ENCODE assay signal across 8 mouse cellular contexts in genomic region chr6:83866954-83867597, GRCm38 (mm10). TPM values are rescaled to one million over a fixed set of nuclear protein-coding genes. Genes with fewer than 3 reads are reported as not detected.
A peak's percentile ranks its signal among the peaks of the same experiment; 100 is the strongest.
DNase-seq lines count a peak whose midpoint lies in the region; ATAC-seq and TF ChIP-seq lines count a peak whose summit lies in the region.

TSS of gene Zfp638 (plus strand) at chr6:83867109.

- TF ChIP-seq CTCF in C2C12 (IDR thresholded peaks at IDR 0.05; ENCODE audit: control insufficient read depth, insufficient read depth, insufficient read length), result no peak
- no peak for TF ChIP-seq CTCF in brain, embryonic 14.5 days (IDR thresholded peaks at IDR 0.05; ENCODE audit: borderline replicate concordance, extremely low read depth, insufficient read depth, insufficient read length)
- no peak for TF ChIP-seq CTCF in kidney, postnatal 0 days (IDR thresholded peaks at IDR 0.05; ENCODE audit: low read depth)

- peak within 1 kb of the TSS; percentile 44 for H3ac ChIP-seq in C2C12 (ENCODE audit: control insufficient read depth, insufficient read length, low read depth)

- peaks cover 21% of the 10 kb centered on the region for H3K4me1 ChIP-seq in erythroblast, embryonic 14.5 days (ENCODE audit: control insufficient read depth)
- peaks cover 10% of the 10 kb centered on the region for H3K4me1 ChIP-seq in heart, embryonic 12.5 days (replicated peaks)
- H3K4me1 ChIP-seq in kidney, postnatal 0 days (replicated peaks; ENCODE audit: insufficient read depth, low read length), result 0 out of 2 replicates have a peak, but pooled peaks cover 4% of the 10 kb centered on the region
- H3K4me1 ChIP-seq in liver, embryonic 11.5 days (replicated peaks; ENCODE audit: control insufficient read depth, insufficient read depth, low read length), result peaks cover 5% of the 10 kb centered on the region
- no peaks in the 10 kb centered on the region for H3K4me1 ChIP-seq in stomach, embryonic 14.5 days (ENCODE audit: control insufficient read depth, insufficient read depth, low read length)

- H3K4me2 ChIP-seq in heart, embryonic 12.5 days, result peak within 1 kb of the TSS; percentile 85
- peak within 1 kb of the TSS; percentile 99 for H3K4me2 ChIP-seq in kidney, postnatal 0 days (ENCODE audit: low read length)
- H3K4me2 ChIP-seq in liver, embryonic 11.5 days, result peak within 1 kb of the TSS; percentile 99
- peak within 1 kb of the TSS; percentile 99 for H3K4me2 ChIP-seq in stomach, embryonic 14.5 days (replicated peaks; ENCODE audit: low read depth, low read length)

- H3K27ac ChIP-seq in heart, embryonic 12.5 days (ENCODE audit: poor library complexity, severe bottlenecking), result peak within 1 kb of the TSS; percentile 65
- no peak within 1 kb of the TSS for H3K27ac ChIP-seq in kidney, postnatal 0 days
- H3K27ac ChIP-seq in liver, embryonic 11.5 days (ENCODE audit: low read depth, low read length), result peak within 1 kb of the TSS; percentile 55; the same call in 1 of the 2 replicates
- H3K27ac ChIP-seq in stomach, embryonic 14.5 days (ENCODE audit: low read length), result no peak within 1 kb of the TSS

- no peaks in the 10 kb centered on the region for H3K79me2 ChIP-seq in C2C12 (ENCODE audit: control insufficient read depth, insufficient read depth)

- H3K79me3 ChIP-seq in C2C12 (ENCODE audit: low read depth), result no peaks in the 10 kb centered on the region

- H3K27me3 ChIP-seq in C2C12 (ENCODE audit: control insufficient read depth, insufficient read depth, insufficient read length), result peaks cover 7% of the 10 kb centered on the region
- peaks cover 5% of the 10 kb centered on the region; the same call in 1 of the 2 replicates for H3K27me3 ChIP-seq in erythroblast, embryonic 14.5 days (ENCODE audit: control insufficient read depth)
- H3K27me3 ChIP-seq in heart, embryonic 12.5 days (replicated peaks), result no peaks in the 10 kb centered on the region
- no peaks in the 10 kb centered on the region for H3K27me3 ChIP-seq in kidney, postnatal 0 days (ENCODE audit: insufficient read depth, low read length)
- no peaks in the 10 kb centered on the region for H3K27me3 ChIP-seq in liver, embryonic 11.5 days (replicated peaks; ENCODE audit: control insufficient read depth, insufficient read depth, low read length)
- no peaks in the 10 kb centered on the region for H3K27me3 ChIP-seq in stomach, embryonic 14.5 days (ENCODE audit: control insufficient read depth, insufficient read depth, low read length)

- no peaks in the 10 kb centered on the region for H3K36me3 ChIP-seq in C2C12 (ENCODE audit: control insufficient read depth, insufficient read depth)
- H3K36me3 ChIP-seq in erythroblast, embryonic 14.5 days (ENCODE audit: control insufficient read depth), result no peaks in the 10 kb centered on the region
- no peaks in the 10 kb centered on the region for H3K36me3 ChIP-seq in heart, embryonic 12.5 days
- no peaks in the 10 kb centered on the region for H3K36me3 ChIP-seq in kidney, postnatal 0 days (ENCODE audit: insufficient read depth, low read length)
- H3K36me3 ChIP-seq in liver, embryonic 11.5 days (ENCODE audit: control insufficient read depth, insufficient read depth, low read length), result no peaks in the 10 kb centered on the region
- no peaks in the 10 kb centered on the region for H3K36me3 ChIP-seq in stomach, embryonic 14.5 days (ENCODE audit: control insufficient read depth, insufficient read depth, low read length)

- H3K9me3 ChIP-seq in erythroblast, embryonic 14.5 days (ENCODE audit: control insufficient read depth, low read length), result no peaks in the 10 kb centered on the region
- H3K9me3 ChIP-seq in heart, embryonic 12.5 days (replicated peaks), result no peaks in the 10 kb centered on the region
- H3K9me3 ChIP-seq in kidney, postnatal 0 days (replicated peaks; ENCODE audit: low read length), result no peaks in the 10 kb centered on the region
- H3K9me3 ChIP-seq in liver, embryonic 11.5 days (ENCODE audit: control insufficient read depth, low read length), result no peaks in the 10 kb centered on the region
- no peaks in the 10 kb centered on the region for H3K9me3 ChIP-seq in stomach, embryonic 14.5 days (ENCODE audit: control insufficient read depth, low read depth, low read length)

- peak; percentile 93 for ATAC-seq in heart, embryonic 12.5 days (ENCODE audit: insufficient number of reproducible peaks, low FRiP score)
- ATAC-seq in kidney, postnatal 0 days (replicated peaks; ENCODE audit: low FRiP score, low read depth), result peak; percentile 95
- peak; percentile 97 for ATAC-seq in liver, embryonic 11.5 days (replicated peaks; ENCODE audit: low FRiP score)
- peak; percentile 97 for ATAC-seq in stomach, embryonic 14.5 days (ENCODE audit: insufficient number of reproducible peaks, insufficient read depth, low FRiP score, low read depth)

- DNase-seq in brain, embryonic 14.5 days (ENCODE audit: low read depth), result peak; percentile 94
- peak; percentile 94 for DNase-seq in kidney, postnatal 0 days (ENCODE audit: low spot score)
- DNase-seq in liver, embryonic 11.5 days (ENCODE audit: low spot score), result peak; percentile 96
- peak; percentile 91 for DNase-seq in naive thymus-derived CD4-positive, alpha-beta T cell, adult 2 months (ENCODE audit: low read depth)

- TF ChIP-seq POLR2A in brain, embryonic 14.5 days (IDR thresholded peaks at IDR 0.05; ENCODE audit: borderline replicate concordance, extremely low read depth, insufficient read depth, insufficient read length, poor library complexity, severe bottlenecking), result no peak

- WGBS in heart, embryonic 12.5 days, result under 1% methylated on average over 50 of the region's 50 CpGs
- under 1% methylated on average over 47 of the region's 50 CpGs for WGBS in kidney, postnatal 0 days
- WGBS in liver, embryonic 11.5 days, result under 1% methylated on average over 50 of the region's 50 CpGs
- under 1% methylated on average over 50 of the region's 50 CpGs for WGBS in stomach, embryonic 14.5 days

- peak within 1 kb of the TSS; percentile 6 for H3K4me3 ChIP-seq in C2C12 (ENCODE audit: insufficient read depth, poor library complexity, severe bottlenecking)
- H3K4me3 ChIP-seq in erythroblast, embryonic 14.5 days (replicated peaks), result peak within 1 kb of the TSS; percentile 72
- H3K4me3 ChIP-seq in heart, embryonic 12.5 days, result peak within 1 kb of the TSS; percentile 56
- H3K4me3 ChIP-seq in kidney, postnatal 0 days (replicated peaks; ENCODE audit: low read depth, low read length), result peak within 1 kb of the TSS; percentile 66
- peak within 1 kb of the TSS; percentile 68 for H3K4me3 ChIP-seq in liver, embryonic 11.5 days (ENCODE audit: low read depth, low read length)
- peak within 1 kb of the TSS; percentile 57 for H3K4me3 ChIP-seq in stomach, embryonic 14.5 days (ENCODE audit: low read depth, low read length)

- H3K9ac ChIP-seq in heart, embryonic 12.5 days, result peak within 1 kb of the TSS; percentile 71
- H3K9ac ChIP-seq in kidney, postnatal 0 days (ENCODE audit: low read depth, low read length), result peak within 1 kb of the TSS; percentile 49; the same call in 1 of the 2 replicates
- peak within 1 kb of the TSS; percentile 76 for H3K9ac ChIP-seq in liver, embryonic 11.5 days (ENCODE audit: low read depth, low read length)
- H3K9ac ChIP-seq in stomach, embryonic 14.5 days (replicated peaks; ENCODE audit: low read depth, low read length), result peak within 1 kb of the TSS; percentile 38; the same call in 1 of the 2 replicates

TF ChIP-seq in C2C12, 6 proteins besides CTCF, POLR2A, EP300 and RAD21:
- TF ChIP-seq CEBPB (IDR thresholded peaks at IDR 0.05; ENCODE audit: low read depth), result no peak
- TF ChIP-seq MYOG (IDR thresholded peaks at IDR 0.05; ENCODE audit: control insufficient read depth, extremely low read depth, insufficient read length), result no peak
- no peak for TF ChIP-seq USF1 (IDR thresholded peaks at IDR 0.05; ENCODE audit: low read depth)
- no peak for TF ChIP-seq MAX (IDR thresholded peaks at IDR 0.05)
- no peak for TF ChIP-seq MYOD1 (IDR thresholded peaks at IDR 0.05; ENCODE audit: control insufficient read depth, insufficient read length, low read depth)
- no peak for TF ChIP-seq FOSL1 (IDR thresholded peaks at IDR 0.05; ENCODE audit: insufficient read depth, low read length, poor library complexity, severe bottlenecking)
TF ChIP-seq in C2C12: peak in this region for 0.

RNA-seq across cellular contexts. Expression of gene Zfp638, which starts in this region (rescaled TPM):
- polyA plus RNA-seq in C2C12 (2012; fragmentation: generic; extraction: Trizol), result 7.0 TPM
- polyA plus RNA-seq in brain, embryonic 14.5 days (2012; rRNA removed), result 62.6 and 75.9 TPM in 2 replicates
- polyA plus RNA-seq in erythroblast, embryonic 14.5 days (2012), result 0.13 and 0.57 TPM in 2 replicates
- polyA plus RNA-seq in heart, embryonic 12.5 days (2016; fragmentation: Nextera tagmentation; extraction: Ambion mirVana), result 53.2 and 56.0 TPM in 2 replicates
- polyA plus RNA-seq in kidney, postnatal 0 days (2015; fragmentation: Nextera tagmentation; extraction: Ambion mirVana), result 44.5 and 49.0 TPM in 2 replicates
- 53.1 and 54.9 TPM in 2 replicates for polyA plus RNA-seq in liver, embryonic 11.5 days (2014; fragmentation: Nextera tagmentation; extraction: Ambion mirVana)
- polyA plus RNA-seq in stomach, embryonic 14.5 days (2014; fragmentation: Nextera tagmentation; extraction: Ambion mirVana), result 92.0 and 94.4 TPM in 2 replicates

Comparison
In these comparisons a context has a peak if more than half of its experiments do, and no peak if none do; other contexts are left out.
1. H3K4me3 ChIP-seq: peak in every context shown above with its lines; median percentile 72 in erythroblast, embryonic 14.5 days; 68 in liver, embryonic 11.5 days; 66 in kidney, postnatal 0 days; 57 in stomach, embryonic 14.5 days; 56 in heart, embryonic 12.5 days; 6 in C2C12.
2. H3K27ac ChIP-seq: peak in heart, embryonic 12.5 days (single experiment) and liver, embryonic 11.5 days (single experiment); none in kidney, postnatal 0 days (single experiment) and stomach, embryonic 14.5 days (single experiment).
3. Peak in every context shown above with its lines, with median percentiles within 50 percentile points of each other: DNase-seq, ATAC-seq, H3K4me2 ChIP-seq and H3K9ac ChIP-seq.